Mouse (Mus musculus): ENCODE data around the gene Itprip. TPM values are rescaled to one million over a fixed set of nuclear protein-coding genes. Genes with fewer than 3 reads are reported as not detected.

Gene Itprip
- total RNA-seq, 2 experiments from 2014 or later: 8.8 to 22.0 TPM

DNA sequence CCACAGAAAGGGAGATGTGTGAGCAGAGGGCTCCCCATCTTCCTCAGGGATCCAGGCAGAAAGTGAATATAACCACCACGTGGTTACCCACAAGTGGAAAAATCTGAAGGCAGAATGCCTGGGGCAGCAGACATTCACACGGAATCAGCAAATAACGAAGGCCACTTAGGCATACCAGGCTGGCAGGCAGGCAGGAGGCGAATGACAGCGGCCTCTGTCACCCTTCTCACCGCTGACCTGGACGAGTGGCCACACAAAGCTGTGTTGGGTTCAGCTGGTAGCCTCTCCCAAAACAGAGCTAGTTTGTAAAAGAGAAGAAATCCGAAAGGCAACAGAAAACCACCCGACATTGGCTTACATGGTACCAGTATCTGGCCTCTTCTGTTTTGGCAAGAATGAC, 1.1 kb downstream of the Itprip start:
- no peak for ATAC-seq (replicated peaks; ENCODE audit: low FRiP score, low TSS enrichment, poor library complexity, severe bottlenecking)

DNA sequence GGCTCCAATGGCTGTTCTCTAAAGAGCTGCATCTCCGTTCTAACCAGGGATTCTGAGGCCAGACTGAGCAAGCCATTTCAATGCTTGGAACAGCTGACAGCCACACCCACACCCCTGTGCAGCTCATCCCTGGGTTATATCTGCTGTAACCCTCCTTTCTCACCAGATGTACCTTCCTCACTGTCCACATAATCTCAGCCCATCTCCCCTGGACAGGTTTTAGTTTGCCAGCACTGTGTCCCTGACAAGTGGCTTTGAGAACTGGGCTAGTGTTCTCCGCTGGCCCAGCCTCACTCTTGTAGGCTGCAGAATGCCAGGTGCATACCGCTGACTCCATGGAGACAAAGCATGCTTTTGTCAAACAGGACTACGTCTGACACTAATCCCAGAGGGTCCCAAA, 1.7 kb downstream of the Itprip start:
- no peak for ATAC-seq (replicated peaks; ENCODE audit: low FRiP score, low TSS enrichment, poor library complexity, severe bottlenecking)

DNA sequence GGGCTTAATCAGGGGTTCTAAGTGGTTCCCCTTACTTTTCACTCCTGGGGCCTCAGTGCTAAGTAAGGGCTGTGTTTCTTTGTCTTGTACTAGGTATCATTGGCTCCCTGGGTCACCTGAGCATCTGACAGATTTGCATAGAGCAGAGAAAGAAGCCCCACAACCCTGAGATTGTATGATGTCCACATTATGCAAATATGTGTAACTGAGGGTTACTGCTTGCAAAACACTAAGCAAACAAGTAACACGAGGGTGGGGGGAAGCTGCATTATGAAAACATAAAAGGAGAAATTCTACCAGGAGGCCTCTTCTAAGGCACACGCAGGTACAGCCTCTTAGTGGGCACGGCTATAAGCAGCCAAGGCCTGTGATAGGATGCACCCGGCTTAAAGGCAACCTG, 3.8 kb downstream of the Itprip start:
- no peak for ATAC-seq (replicated peaks; ENCODE audit: low FRiP score, low TSS enrichment, poor library complexity, severe bottlenecking)

DNA sequence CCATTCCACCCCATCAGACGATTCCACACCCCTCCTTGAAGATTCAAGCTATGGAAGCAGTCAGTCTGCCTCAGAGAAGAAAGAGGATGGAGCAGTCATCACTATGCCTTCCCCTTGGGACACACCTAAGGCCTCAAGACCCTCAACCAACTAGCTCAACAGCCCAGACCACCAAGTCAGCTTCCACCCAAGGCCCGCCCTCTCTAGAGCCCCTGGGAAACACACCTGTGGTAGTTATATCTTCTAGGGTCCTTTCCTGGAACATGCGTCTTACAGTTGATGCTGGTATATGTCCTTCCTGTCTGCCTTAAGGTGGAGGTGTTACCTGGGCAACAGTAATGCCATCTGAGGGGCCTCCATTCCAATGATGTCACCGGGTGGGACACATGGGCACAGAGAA, 4.9 kb downstream of the Itprip start:
- ATAC-seq (replicated peaks; ENCODE audit: low FRiP score, low TSS enrichment, poor library complexity, severe bottlenecking): no peak

DNA sequence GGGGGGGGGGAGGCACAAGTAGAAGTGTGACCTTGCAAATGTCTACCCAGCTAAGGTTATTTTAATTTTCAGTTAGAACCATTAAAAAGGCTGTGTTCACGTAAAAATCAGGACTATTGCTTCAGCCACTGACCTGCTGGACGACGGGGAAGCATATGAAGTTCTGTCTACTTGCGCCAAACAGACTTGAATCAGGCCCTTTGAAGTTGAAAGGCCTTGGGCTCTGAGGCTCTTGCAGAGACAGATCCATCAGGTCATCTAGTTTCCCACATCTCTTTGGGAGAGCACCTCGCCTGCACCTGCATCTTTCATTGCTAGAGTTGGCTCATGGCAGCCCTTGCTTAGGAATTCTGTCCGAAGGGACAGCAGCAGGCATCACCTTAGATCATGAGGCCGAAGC, 5.8 kb downstream of the Itprip start:
- no peak for ATAC-seq (replicated peaks; ENCODE audit: low FRiP score, low TSS enrichment, poor library complexity, severe bottlenecking)

DNA sequence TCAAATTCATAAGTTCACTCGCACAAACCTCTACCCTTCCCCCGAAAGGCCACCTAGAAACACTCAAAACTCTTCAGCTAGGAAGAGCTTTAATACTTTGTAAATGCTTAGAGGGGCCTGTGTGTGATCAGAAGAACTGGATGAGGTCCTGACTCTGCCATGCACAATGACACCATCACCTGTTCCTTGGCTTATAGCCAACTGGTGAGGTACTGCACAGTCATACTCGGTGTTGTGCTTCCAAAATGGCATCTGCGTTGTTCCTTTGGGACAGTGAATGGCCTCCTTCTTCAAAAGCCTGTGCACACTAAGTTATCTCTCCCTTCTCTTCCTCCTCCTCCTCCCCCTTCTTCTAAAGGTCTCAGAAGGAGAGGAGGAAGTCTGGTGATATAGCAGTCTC, 8.3 kb downstream of the Itprip start:
- ATAC-seq (replicated peaks; ENCODE audit: low FRiP score, low TSS enrichment, poor library complexity, severe bottlenecking): no peak

DNA sequence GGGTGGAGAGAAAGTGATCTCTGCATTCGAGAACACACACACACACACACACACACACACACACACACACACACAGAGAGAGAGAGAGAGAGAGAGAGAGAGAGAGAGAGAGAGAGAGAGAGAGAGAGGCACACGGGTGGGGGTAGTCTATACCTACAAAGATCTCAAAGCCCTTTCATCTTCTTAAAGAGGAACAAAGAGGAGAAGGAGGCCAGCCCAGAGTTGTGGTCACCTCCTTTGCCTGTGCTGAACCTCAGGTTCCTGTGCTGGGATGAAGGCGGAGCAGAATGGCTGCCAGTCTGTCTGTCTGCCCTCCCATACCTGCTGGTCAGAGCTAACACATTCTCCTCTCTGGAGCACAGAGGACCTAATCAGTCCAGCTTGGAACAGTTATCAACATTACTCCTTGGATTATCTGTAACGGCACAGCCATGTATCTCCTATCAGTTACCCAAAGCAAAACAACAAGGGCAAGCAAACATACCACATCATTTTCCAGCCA, 8.9 kb downstream of the Itprip start:
- peak; percentile 47 for ATAC-seq (replicated peaks; ENCODE audit: low FRiP score, low TSS enrichment, poor library complexity, severe bottlenecking)

DNA sequence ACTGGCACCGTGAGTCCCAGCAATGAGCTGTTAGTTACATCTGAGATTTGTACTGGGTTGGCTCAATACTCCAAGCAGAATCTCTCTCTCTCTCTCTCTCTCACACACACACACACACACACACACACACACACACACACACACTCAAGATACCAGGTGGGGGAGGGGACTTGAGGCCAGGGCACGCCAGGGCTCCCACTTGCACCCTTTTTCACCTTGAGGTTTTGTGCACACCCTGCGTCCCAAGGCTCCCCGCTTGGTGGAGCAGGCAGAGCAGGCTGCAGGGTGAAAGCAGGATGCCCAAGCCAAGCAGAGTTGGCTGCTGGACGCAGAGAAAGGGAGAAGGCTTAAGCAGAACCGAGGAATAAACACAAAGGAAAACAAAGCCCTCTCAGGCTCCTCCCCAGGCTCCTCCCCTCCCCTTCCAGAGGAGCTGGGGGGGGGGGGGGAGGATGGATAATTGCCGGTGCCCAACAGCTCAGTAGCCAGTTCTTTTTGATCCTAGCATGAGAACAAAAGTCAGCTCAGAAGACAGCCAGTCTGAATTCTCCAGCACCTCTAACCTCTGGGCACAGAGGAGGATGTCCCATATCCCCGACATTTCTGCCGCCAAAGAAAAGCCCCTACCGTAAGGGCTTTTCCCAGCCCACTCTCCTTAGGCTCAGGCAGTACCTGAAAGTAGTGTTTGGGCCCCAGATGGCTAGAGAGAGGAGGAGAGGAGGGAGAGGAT, 9.5 kb downstream of the Itprip start:
- ATAC-seq (replicated peaks; ENCODE audit: low FRiP score, low TSS enrichment, poor library complexity, severe bottlenecking): 0 out of 2 replicates have a peak, but pooled peaks have one; percentile 12

DNA sequence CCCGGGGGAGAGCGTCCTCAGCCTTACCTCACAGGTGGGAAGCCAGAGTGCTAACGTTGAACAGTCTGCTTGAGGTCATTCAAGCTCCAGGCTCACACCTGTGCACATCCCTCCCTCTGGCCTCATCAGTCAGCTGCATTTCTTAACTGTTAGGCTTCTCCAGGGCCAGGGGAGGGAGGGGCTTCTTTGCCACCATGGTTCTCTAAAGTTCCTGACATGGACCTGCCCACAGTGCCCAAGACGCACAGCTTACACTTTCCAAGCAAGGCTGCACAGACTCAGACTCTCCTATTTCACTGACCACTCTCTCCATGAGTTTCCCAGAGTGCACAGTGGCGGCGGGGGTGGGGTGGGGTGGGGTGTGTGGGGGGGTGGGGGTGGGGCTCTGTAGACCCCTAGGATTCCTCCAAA, 10.1 kb downstream of the Itprip start:
- no peak for ATAC-seq (replicated peaks; ENCODE audit: low FRiP score, low TSS enrichment, poor library complexity, severe bottlenecking)

DNA sequence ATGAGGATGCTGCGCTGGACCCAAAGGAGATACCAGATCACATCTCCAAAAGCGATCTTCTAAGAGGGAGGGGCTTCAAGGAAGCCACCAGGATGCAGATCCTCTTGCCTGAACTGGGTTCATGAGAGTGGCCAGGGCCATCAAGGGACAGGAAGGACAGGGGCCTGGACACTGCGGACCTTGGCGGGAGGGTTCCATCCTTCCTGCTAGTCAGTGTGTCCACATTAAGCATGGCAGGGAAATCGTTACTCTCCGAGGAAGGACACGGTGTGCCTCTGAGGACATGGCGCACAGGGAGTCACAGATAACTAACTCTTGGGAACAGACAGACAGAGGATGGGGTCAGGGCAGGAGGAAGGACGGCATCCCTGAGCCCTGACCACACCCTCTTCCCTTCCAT, 11.5 kb downstream of the Itprip start:
- ATAC-seq (replicated peaks; ENCODE audit: low FRiP score, low TSS enrichment, poor library complexity, severe bottlenecking): no peak

DNA sequence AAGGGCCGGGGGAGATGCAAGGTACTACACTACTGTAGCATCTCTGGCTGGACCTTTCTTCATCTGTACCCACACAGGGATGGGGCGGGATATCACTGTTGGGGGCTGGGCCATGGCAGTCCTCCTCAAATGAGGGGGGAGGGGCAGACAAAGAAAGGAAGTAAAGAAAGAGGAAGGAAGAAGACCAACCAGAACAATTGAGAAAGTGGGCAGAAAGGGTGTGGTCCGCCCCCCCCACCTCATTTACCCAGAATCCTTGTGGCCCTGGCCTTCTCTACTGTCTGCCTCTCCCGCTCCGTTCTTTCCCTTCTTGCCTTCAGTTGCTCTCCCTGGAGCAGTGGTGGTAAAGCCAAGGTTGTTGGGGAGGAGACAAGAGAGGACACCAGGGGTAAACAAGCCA, 13.5 kb downstream of the Itprip start:
- ATAC-seq (replicated peaks; ENCODE audit: low FRiP score, low TSS enrichment, poor library complexity, severe bottlenecking): no peak

DNA sequence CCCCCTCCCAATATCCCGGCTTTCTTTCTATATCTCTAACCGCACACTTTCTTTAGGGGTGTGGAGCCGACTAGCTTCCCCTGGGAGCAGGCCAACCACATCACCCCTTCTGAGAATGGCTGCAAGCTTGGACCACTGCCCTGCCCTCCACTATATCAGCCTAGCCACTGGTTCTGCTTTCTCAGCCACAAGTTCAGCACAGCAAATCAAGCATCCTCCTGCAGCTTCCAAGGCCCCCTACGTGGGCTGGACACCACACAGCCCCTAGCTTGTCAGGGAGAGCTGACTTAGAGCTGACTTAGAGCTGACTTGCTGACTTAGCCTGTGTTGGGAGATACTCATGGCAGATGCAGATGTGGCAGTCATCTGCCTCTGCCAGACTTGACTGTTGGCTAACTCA, 14.0 kb downstream of the Itprip start:
- no peak for ATAC-seq (replicated peaks; ENCODE audit: low FRiP score, low TSS enrichment, poor library complexity, severe bottlenecking)

DNA sequence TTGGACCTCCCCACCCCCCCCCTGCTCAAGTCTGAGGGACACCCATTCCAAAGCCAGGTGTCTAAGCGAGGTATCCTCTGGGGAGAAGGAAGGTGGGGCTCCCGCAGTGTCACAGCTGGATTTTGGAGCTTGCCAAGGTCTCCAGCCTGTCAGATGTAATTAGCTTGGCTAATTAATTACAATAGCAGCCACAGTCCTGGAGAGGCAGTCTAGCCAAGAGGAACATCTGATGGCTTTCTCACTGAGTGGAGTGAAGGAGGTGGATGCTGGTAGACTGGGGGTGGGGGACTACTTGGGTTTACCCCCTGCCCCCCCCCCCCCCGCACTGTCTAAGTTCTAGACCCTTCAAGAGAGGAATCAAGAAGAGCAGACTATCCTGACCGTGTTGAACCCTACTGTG, 15.4 kb downstream of the Itprip start:
- ATAC-seq (replicated peaks; ENCODE audit: low FRiP score, low TSS enrichment, poor library complexity, severe bottlenecking): no peak

DNA sequence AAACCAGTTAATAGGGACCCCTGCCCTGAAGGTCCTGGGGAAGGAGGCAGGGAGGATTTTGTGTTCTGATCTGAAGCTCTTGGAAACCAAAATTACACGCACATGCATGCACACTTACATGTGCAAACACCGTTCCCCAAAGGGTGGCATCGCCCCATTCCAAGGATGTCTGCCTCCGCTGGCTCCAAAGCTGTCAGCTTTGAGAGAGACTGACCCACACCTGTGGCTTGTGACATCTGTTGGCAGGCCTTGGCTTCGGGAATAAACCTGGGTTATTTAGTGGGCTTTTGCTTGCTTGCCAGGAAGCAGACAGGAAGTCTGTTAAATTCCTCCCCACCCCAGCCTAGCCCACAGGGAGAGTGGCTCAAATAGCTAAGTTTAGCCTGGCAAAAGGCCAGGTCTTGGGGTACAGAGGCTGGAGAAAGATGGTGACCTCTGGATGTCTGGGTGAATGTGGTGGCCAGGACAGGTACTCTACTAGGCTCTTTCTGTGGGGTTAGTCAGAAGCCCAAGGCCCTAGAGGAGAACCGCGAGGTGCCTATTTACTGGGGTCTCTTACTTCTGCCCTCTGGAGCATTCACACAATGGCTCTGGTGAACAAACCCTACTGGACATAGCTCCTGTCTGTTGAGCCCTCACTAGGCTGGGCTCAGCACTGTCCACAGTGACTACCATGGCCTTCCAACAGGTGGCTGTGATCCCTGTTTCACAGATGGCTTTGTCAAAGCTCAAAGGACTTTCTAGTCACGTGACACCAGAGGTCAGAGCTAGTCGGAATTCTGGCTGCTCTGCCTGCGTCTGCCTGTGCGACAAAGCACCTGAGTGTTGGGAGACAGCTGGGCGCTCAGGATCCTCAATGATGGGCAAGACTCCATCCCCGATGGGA, 16.5 kb downstream of the Itprip start:
- no peak for ATAC-seq (replicated peaks; ENCODE audit: low FRiP score, low TSS enrichment, poor library complexity, severe bottlenecking)

DNA sequence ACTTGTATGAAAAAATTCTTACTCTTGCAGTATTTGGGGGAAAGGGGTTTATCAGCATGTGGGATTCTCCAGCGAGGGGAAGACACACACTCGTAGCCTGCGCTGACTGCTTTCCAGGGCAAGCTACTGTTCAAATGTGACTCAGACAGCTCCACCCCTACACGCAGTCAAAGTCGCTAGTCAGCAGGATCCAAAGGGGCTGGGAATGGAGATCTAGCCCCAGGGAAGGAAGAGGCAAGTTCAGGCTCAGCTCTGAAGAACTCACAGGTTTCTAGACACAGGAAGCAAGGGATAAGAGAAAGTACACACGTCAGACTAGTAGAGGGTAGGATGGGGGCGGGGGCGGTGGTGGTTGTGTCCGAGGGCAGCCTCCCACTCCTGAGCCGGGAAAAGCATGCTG, 18.5 kb downstream of the Itprip start:
- no peak for ATAC-seq (replicated peaks; ENCODE audit: low FRiP score, low TSS enrichment, poor library complexity, severe bottlenecking)

DNA sequence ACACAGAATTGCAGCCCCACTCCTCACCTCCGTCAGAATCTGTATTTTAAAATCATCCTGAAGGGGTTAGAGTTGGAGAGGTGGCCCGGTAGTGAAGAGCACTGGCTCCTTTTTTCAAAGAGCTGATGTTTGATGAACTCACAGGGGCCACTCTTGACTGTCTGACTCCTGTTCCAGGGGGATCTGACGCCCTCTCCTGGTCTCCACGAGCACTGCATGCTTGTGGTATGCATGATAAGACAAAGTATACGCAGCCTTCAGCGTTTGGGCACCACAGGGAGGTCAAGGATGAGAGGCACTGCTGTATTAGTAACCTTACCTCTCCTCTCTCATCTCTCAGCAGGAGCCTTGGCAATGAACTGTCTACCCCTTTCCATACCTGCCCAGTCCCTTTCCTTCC, 19.1 kb downstream of the Itprip start:
- ATAC-seq (replicated peaks; ENCODE audit: low FRiP score, low TSS enrichment, poor library complexity, severe bottlenecking): peak; percentile 42; the same call in 1 of the 2 replicates

DNA sequence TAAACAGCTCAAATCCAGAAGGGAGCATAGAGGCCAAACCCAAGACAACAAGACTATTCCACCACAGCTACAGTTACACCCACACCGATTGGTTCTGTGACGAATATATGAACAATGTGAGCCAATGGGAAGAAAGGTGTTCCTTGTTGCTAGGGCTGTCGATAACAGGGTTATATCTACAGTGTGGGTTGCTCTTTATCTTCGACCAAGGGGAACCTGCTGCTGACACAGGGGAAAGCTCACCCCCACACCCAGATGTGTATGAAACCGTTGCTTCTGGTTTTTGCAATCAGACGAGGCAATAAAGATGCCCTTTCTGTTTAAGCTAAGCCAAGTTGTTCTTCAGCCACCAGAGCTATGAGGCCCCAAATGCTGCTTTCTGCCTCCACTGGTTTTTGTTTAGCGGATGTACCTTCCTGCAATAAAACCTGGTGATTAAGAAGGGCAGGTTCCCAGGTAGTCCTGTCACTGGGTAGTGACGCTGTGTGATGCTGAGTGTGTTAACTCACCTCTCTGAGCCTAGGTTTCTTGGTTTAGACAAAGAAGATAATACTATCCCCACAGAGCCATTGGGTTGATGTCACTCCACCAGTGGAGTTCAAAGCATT, 20.5 kb downstream of the Itprip start:
- ATAC-seq (replicated peaks; ENCODE audit: low FRiP score, low TSS enrichment, poor library complexity, severe bottlenecking): peak; percentile 90

DNA sequence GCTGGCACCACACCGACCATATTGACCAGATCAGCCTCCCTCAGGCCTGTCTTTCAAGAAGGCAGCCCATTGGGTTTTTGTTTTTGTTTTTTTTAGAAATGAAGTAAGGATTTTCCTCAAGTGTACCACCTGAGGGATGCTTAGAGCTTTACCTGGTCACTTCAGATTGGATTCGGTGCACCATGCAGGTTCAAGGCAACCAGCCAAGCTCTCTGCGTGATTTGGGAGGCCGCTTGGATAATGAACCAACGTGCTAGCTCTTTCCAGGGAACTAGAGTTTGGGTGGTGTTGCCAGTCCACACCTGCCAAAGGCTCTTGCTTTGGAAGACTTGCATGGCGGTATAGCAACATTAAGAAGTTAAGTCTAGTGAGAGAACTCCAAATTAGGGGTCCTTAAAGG, 26.0 kb downstream of the Itprip start:
- no peak for ATAC-seq (replicated peaks; ENCODE audit: low FRiP score, low TSS enrichment, poor library complexity, severe bottlenecking)

DNA sequence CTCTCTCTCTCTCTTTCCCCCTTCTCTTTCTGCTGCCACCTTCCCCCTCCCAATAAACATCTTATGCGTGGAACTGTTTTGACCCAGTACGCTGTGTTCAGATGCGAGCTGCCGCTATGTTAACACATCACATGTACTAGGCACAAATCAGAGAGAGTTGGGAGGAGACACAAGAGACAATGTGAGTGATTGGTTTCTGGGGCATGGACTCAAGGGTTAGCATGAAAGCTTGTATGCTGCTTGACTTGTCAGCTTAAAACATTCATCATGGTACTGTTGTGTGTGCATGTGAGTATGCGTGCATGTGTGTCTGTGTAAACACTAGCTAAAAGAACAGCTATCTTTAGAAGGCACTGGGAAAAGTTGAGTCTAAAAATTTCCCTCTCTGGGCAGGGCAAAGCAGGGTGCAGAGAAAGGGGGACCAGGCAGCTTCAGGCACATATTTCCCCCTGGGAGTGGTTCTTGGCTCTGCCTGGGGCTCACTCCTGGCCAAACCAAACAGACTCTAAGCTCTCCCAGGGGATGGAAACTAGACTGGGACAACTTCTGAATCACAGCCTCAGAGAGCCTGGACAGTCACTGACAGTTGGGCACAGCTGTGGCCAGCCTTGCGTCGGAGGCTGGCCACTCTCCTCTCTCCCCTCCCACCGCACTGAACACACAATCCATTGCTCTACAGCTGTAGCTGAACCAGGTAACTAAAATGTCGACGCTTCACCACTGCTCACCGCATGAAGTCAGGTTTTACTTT, 27.4 kb downstream of the Itprip start:
- ATAC-seq (replicated peaks; ENCODE audit: low FRiP score, low TSS enrichment, poor library complexity, severe bottlenecking): no peak
